Mouse (Mus musculus): ENCODE measurements around the gene Fam92b.

DNA sequence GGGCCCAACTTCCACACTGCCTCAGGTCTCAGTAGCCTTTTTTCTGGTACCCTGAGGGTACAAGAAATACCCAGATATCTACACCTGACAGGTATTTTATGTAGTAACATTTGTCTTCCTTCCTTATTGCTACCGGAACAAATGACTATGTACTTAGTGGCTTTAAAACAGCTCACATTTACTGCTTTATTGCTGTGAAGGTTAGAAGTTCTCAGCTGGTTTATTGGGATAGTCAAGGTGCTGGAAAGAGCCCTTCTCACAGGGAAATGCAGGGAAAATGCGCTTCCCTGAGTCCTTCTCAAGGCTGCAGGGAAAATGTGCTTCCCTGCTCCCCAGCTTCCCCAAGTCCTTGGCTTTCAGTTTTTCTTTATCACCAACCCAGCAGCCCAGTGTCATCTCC lies 38.3 kb downstream of the Fam92b start:
- no peak for TF ChIP-seq POLR2A (IDR thresholded peaks at IDR 0.05; ENCODE audit: extremely low read depth, insufficient read depth, low read length)
- no peak for TF ChIP-seq CTCF (IDR thresholded peaks at IDR 0.05; ENCODE audit: extremely low read depth, insufficient read depth, low read length)
